Mouse (Mus musculus) fibroblast of lung, adult 2 months (primary cell): ENCODE measurements around the gene Tubb2a.
"Not testable (repeated sequence)": the region's sequence is repeated elsewhere in the genome, so short reads cannot be mapped to it uniquely, and the experiment has no call there.

Experiments
- DNase-seq: peaks from one replicate; pipeline ENCODE4 v3.0.0-alpha.2; 2011; ENCODE audit warnings: low read depth

Tubb2a gene

DNA sequence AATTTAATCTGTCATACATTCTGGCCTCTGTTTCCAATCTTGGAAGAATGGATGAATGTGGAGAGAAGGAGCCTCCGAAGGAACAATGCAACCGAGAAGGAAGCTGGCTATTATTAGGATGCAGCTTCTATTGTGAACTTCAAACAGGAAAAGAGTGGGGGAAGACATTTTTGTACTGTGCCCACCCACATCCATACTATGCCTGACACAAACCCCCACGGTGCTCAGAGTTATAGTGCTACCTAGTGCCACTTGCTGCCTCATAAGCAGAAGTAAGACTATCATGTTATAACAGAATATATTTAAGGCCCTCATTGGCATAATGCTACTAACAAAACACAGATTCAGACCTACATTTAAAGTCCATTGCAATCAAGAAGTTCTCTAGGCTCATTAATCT, 11.6 kb upstream of the Tubb2a start:
- no peak for DNase-seq

DNA sequence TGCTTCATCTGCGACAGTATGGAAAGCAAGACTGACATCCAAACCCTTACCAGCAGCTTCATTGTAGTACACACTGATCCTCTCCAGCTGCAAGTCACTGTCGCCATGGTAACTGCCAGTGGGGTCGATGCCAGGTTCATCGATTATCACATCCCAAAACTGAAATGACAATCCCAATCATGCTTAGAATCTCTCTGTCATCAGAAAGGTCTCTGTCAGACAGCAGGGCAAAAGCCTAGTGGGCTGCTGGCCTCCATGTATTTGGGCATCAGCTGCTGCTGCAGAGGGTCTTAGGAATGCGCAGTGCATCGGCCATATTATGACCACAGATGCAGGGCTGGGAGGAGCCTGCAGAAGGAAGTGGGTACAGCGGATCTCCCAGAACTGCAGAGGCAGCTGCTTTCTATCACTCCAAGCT, 11.1 kb upstream of the Tubb2a start:
- no peak for DNase-seq

DNA sequence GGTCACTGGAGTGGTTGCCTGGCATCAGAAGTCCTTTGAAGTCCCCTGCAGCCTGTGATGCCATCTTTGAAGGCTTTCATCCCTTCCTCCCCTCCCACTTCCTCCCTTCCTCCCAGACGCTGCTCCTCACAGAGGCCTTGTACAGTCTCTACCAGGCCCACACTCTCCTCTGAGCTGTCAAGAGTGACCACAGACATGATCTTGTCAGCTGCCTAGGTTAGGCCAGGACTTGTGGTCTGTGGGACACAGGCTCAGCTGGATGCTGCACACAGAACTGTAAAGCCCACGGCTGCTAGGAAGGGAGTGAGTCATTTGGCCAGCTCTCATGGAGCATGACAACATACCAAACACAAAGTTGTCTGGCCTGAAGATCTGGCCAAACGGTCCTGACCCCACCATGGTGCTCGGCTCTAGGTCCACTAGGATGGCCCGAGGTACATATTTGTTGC, 10.4 kb upstream of the Tubb2a start:
- DNase-seq = not testable (repeated sequence)

DNA sequence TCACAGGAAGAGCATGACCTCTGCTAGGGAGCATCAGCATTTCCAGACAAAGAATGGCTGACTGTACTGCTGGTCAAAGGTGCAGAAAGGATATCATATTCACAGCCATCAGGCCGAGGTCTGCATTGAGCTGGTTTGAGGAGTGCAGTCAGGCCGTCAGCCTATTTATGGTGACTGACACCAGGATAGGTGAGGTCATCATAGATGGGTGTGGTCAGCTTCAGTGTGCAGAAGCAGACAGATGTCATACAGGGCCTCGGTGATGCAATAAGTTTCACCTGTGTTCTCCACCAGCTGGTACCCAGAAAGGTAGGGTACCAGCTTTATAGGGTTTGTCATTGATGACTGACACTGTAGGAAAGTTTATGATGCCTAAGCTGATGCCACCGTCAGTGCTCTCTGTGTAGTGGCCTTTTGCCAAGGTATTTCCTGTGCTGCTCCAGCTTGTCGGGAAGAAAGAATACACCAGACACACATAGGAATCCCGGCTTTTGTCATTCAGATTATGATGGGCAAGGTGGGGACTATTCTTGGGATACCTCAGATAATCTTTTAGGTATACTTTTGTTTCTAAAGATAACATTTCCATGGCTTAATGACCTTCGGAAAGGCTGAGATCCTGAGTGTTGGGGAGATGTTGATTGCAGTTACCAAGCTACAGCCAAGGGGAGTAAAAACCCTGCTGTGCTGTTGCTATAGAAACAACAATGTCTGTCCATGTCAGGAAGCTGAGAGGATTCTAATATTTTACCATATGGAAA, 9.4 kb upstream of the Tubb2a start:
- no peak for DNase-seq

DNA sequence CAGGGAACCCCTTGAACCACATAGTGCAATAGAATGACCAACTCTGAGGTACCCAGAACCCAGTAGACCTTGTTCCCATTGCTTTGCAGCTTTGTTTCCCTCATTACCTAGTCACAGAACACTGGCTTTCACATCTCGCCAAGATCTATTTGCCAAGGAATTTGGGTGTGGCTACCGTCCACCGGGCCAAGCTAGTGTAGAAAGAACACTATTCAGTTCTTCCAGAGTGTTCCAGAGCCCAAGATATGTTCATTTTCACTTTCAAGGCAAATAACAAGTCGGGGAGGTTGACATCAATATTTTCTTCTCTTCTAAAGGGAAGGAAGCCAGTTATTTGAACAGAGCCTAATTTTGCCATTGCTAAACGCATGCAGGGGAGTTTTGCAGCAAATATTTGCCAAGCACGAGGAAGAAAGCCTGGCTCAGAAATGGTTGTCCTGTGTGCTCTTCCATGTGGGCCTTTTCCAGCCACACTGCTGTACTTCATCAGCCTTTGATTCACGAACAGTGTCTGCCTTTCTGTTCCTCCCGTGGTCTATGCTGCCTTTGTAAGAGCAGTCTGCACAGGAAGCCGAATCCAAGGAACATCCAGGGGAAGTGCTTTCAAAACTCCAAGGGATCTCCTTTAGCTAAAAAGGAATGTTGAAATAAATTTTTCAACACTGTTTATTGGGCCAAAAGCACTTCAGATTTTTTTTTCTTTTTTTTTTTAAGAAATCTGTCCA, 6.4 kb upstream of the Tubb2a start:
- no peak for DNase-seq

DNA sequence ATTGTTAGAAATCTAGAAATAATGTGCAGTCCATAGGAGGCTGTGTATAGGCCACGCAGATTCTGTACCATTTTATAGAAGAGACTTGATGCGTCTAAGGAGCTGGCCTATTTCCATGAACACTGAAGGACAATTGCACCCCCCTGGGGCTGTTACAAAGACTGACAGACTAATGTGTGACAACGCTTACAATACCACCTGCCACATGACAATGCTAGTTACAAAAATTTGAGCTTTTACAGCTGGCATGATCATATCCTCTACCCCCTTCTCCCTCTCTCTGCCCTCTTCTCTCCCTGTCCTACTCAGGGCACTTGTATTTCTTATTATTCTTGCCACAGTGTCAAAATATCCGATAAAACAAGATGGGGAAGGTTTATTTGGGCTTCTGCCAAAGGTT, 4.1 kb upstream of the Tubb2a start:
- no peak for DNase-seq

DNA sequence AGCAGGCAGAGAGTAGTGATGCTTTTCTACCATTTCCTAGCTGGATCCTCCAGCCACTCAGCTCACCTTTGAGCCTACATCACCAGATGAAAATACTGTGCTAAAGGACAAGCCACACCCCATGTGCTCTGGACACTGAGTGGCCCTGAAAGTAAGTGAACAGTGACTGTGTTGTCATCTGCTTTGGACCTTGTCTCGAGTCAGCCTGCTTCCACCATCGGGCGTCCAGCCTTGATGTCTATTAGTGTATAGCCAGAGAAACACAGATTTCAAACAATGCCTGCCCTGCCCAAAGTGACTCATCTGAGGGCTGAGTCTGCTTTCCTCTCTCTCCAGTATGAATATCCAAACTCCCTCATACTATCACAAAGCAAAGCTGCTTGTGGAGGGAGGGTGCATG, 2.0 kb upstream of the Tubb2a start:
- DNase-seq = no peak

DNA sequence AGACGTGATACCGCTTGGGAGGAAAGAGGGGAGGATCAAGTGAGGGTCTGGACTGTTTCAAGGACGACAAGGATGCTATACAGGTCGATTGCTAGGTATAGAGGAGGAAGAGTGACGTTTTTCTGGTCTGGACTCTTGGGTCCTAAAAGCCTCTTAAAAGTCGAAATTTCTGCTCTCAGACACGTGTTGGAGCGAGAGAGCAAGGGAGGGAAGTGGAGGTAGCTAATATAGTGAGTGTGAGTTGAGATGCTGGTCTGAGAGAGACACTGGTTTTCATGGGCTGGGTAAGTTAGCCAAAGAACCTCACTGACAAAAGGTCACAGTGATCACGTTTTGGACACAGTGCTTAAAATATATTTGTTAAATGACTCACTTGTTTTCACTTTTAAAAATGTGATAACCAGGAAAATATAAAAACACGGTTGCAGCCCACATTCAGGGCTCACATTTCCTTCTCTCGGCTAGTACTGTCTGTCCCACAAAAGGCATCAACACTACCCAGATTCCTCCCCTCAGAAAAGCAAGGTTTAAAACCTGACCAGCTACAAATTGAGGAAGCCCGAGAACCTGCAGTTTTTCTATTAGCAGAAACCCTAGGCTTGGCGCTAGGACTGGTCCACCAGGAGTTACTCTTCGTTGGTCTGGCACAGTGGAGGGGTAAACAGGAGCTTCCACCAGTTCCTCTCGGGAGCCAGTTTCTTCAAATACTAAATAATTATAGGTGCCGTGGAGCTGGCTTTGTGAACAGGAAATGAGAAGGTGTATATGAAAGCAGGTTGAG, 883 bp upstream of the Tubb2a start:
- no peak for DNase-seq

DNA sequence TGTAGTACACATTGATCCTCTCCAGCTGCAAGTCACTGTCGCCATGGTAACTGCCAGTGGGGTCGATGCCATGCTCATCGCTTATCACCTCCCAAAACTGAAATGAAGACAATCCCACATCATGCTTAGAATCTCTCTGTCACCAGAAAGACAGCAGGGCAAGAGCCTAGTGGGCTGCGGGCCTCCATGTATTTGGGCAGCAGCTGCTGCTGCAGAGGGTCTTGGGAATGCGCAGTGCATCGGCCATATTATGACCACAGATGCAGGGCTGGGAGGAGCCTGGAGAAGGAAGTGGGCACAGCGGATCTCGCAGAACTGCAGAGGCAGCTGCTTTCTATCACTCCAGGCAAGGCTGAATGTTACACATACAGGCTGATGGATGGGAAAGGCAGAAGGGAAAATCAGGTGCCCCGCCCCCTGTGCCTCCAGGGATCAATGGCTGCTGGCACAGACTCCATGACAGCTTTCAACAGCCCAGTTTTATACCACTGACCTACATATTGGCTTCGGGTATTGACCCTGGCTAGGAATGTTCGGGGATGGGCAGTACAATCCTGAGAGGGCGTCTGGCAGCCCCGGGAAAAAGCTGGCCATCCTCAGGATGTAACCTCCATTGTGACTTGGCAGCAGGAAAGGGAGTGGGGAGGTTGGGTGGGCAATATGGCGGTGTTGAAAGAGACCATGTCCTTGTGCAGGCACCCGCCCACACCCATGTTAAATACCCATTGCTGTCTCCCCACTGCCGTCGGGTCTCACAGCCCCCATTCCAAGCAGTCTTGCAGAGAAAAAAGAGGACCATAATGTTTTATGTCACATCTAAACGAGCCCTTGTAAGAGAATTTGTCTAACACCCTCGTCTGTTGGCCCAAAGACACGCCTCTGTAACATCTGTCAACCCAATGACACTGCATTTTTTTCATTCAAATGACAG, 981 bp downstream of the Tubb2a start:
- no peak for DNase-seq

DNA sequence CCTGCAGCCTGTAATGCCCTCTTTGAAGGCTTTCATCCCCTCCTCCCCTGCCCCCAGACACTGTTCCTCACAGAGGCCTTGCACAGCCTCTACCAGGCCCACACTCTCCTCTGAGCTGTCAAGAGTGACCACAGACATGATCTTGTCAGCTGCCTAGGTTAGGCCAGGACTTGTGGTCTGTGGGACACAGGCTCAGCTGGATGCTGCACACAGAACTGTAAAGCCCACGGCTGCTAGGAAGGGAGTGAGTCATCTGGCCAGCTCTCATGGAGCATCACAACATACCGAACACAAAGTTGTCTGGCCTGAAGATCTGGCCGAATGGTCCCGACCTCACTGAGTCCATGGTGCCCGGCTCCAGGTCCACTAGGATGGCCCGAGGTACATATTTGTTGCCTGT, 1.9 kb downstream of the Tubb2a start:
- DNase-seq = not testable (repeated sequence)

DNA sequence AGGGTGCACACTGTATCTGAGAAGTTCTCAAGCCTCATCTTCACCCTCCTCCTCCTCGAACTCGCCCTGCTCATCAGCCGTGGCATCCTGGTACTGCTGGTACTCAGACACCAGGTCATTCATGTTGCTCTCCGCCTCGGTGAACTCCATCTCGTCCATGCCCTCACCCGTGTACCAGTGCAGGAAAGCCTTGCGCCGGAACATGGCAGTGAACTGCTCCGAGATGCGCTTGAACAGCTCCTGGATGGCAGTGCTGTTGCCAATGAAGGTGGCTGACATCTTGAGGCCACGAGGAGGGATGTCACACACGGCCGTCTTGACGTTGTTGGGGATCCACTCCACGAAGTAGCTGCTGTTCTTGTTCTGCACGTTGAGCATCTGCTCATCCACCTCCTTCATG, 3.4 kb downstream of the Tubb2a start:
- DNase-seq = not testable (repeated sequence)

DNA sequence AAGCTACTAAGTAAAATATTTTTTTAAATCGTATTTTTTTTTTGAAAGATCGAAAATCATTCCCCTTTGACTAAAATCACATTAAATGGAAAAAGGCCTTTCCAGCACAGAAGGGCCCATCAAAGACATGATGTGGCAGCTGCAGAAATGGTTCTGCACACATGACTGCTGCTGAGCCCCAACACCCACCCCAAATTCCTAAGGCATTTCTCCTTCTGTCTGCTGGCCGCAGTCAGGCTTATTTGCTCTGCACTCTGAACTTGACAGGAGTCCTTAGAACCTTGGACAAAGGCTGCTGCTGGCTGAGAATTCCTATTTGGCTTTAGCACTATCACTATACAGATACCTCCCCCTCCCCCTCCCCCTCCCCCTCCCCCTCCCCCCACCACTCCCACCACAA, 5.0 kb downstream of the Tubb2a start:
- no peak for DNase-seq

DNA sequence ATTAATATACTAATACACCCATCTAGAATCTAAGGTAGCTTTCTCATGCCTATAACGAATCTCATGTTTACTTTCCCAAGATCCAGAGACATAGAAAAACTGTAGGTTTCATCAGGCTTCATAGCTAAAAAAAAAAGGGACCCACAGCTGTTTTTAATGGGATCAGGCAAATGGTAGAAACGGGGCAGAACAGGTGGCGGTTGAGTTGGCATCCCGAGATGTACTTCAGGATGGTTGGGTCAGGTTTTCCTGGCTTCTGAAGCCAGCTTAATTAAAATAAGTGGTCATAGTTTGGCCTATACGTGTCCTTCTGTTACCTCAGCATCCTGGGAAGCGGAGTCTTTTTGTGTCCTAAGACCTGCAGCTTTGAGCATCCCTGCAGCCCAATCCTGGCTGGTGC, 6.0 kb downstream of the Tubb2a start:
- DNase-seq = no peak

DNA sequence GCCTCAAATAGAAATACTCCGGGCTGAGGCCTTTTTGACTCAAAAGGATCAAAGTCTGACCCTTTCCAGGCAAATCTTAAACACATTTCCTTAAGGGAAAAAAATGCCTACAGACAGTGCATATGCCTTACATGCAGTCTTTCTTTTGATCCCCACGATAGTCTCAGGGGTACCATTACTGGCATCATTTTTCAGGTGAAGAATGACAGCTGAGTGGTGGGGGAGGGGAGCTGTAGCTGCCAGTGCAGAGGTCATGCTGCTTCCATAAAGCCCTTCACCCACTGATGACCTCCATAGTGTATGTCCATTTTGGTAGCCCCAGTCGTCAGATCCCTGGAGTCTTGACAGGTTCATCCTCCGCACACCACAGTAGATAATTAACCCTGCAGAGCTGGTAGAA, 7.5 kb downstream of the Tubb2a start:
- no peak for DNase-seq

DNA sequence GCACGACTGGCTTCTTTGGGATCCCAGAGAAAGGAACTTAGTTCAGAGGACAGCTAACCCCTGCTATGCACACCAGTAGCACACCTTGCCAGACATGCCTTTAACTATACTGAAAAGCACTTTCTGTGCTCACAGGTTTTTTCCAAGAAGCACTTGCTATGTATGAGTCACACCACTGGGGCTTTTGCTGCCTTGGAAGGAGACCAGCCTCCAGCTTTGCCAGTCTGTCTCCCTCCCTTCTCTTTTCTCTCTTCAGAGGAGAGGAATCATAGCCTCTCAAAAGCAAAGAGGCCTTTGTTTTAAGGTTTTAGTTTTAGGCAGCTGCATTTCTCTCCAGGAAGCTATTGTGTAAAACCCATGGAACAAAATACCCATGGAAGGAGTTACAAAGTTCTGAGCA, 11.5 kb downstream of the Tubb2a start:
- peak; percentile 81 for DNase-seq

DNA sequence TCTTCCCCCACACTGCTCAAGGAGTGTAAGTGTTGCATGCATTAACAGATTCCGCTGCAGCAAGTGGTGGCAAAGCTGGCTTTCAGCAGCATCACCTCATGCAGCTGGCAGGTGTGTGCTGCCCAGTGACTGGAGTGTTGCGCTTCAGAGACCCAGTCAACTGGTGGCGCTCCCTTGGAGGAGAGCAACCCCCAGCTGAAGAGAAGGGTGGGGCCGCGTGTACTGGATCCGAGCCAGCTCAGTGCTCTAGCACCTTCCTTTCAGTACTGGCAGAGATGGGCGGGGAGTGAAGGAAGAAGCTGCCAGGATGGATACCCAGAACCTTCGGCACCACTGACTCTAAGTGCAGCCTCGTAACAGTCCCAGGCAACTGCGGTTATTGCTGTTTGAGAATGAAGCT, 15.3 kb downstream of the Tubb2a start:
- DNase-seq = no peak

DNA sequence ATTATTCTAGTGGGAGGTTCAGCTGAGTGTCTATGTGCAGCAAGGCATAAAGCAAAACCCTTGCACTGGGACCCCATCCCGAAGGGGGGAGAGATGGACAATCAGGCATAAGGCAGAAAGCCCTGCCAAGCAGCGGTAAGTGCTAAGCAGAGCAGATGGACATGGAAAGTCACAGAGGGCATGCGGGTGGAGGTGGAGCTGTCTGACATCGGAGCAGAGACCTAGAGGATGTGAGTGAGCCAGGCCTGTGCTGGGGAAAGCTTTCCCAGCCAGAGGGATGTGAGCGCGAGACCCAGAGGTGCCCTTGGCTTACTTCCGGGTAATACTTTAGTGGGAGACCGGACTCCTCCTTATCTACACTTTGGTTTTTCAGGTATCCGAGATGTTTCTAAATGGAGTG, 17.7 kb downstream of the Tubb2a start:
- DNase-seq = no peak

DNA sequence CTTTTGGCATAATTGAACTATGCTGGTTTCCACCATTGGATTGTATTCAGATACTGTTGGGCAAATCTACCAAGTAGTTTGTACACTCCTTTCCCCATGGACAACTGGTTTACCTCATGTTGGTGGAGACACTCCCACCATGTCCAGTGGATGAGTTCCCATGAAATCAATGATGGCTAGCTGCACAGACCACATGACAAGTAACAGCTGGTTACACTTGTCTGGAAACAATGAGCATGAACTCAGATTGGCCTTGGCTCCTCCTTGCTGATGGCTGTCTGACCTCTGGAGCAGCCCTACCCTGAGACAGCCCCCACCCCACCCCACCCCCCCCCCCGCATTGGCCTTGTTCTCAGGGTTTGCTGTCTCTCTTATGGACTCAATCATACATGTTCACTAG, 20.6 kb downstream of the Tubb2a start:
- DNase-seq = no peak

DNA sequence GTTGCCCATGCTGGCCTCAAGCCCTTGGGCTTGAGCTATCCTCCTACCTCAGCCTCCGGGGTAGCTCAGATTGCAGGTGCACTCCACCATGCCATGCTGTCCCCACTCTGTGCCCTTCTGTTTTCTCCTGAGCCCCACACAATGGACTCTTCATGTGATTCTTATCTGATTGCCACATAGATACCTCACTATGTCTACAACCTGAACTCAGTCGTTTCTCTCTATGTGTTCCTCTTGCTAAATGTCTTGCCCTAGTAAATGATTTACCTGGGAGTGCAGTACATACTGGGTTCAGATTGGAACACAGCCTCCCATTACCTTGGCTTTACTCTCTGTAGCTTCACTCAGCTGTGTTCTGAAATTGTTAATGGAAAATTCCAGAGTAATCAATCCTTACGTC, 22.8 kb downstream of the Tubb2a start:
- DNase-seq = no peak

DNA sequence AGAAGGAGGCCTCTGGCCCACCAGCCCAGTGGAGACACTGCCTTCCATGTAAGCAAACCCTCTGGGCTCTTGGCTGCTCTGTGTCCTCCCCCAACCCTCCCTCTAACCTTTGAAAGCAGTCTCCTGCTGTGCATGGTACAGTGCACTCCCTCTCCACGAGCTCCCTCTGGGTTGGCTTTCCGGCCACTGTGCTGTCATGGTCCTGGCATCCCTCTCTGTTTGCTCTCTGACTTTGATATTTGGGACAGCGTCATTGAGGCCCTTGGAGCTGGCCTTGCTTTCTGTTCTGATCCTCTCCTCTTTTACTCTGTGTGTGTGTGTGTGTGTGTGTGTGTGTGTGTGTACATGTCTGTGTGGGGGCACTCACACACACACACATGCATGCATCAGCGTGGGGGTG, 23.4 kb downstream of the Tubb2a start:
- no peak for DNase-seq

DNA sequence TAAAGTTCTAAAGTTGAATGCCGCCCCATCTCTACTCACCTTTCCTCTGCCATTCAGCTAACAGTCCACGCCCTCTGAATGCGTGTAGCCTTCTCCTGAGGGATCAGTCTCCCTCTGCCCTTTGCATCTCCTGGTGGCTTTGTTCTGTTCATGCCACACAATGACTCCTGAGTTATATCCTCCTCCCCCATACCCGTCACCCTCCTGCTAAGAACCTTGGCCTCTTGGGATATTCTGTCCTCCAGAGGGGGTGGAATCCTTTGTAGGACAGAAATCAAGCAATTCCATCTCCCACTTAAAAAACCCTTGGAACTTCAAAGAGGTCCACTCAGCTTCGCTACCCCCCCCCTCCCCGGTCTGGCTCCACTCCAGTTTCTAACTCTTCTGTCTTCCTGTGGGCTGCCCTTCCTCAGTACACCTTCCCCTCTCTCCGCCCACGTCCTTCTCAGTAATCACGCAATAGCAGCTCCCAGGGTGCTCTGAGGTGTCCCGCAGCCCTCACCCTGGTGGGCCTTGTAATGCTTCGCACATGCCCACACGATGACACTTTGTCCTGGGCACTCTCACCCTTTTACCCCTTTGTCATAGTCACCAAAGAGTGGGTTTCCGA, 24.0 kb downstream of the Tubb2a start:
- DNase-seq = no peak
